ENCODE assay signal across 39 mouse cellular contexts in the genomic region with DNA sequence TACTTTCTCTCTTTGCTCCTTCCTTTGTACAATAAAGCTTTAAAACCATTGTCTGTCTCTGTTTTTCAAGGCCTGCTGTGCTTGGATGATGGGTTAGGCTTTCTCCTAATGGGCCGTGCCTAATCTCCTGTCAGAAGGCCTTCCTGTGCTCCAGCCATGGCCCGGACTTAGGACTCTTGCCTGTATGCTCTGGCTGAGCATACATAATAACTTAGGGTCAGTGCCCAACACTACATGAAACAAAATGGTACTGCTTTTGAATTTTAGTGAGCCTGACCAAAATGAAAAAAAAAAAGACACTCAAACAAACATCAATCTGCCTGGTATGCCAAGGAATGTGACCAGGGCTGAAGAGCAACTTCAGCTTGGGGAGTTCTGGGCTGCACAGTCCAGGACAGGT. TPM values are rescaled to one million over a fixed set of nuclear protein-coding genes. Genes with fewer than 3 reads are reported as not detected.
"Had no signal": no experiment of that assay in that cellular context is flagged by ENCODE, and none has a peak within 500 bp of the region (broad histone marks: within the 10 kb centered on the region; RNA-seq: fewer than 3 reads in every experiment).

No protein-coding gene starts in this region.

- H3K36me3 ChIP-seq: heart, embryonic 12.5 days; hindbrain, embryonic 13.5 days; hindbrain, embryonic 15.5 days; kidney, embryonic 15.5 days; limb, embryonic 10.5 days; limb, embryonic 12.5 days; liver, embryonic 12.5 days had no signal

- H3K4me3 ChIP-seq: heart, embryonic 12.5 days; hindbrain, embryonic 13.5 days; hindbrain, embryonic 15.5 days; kidney, embryonic 15.5 days; left cerebral cortex, adult 2 months; limb, embryonic 10.5 days; limb, embryonic 12.5 days; liver, embryonic 12.5 days had no signal

- DNase-seq: gastrocnemius, postnatal 14 days; gastrocnemius, postnatal 36 days; heart, adult 18-20 months; heart, postnatal 10 days; heart, postnatal 36 days; kidney, adult 11 months; kidney, adult 2 months; kidney, adult 9 months; kidney, postnatal 14 days; kidney, postnatal 36 days; layer of hippocampus, adult 9-11 months; layer of hippocampus, postnatal 36 days; liver had no signal

- H3K9me3 ChIP-seq: heart, embryonic 12.5 days; hindbrain, embryonic 13.5 days; hindbrain, embryonic 15.5 days; kidney, embryonic 15.5 days; limb, embryonic 10.5 days; limb, embryonic 12.5 days; liver, embryonic 12.5 days had no signal

- ATAC-seq: hindbrain, postnatal 0 days; intestine, embryonic 16.5 days; liver, embryonic 12.5 days had no signal

- H3K27ac ChIP-seq: hindbrain, embryonic 13.5 days; hindbrain, embryonic 15.5 days; hindbrain, postnatal 0 days; kidney, embryonic 15.5 days; kidney, postnatal 0 days; left cerebral cortex, adult 2 months; limb, embryonic 10.5 days; limb, embryonic 12.5 days; liver, embryonic 12.5 days; liver, embryonic 14.5 days had no signal

- H3K9ac ChIP-seq: heart, embryonic 12.5 days; hindbrain, embryonic 13.5 days; hindbrain, embryonic 15.5 days; kidney, embryonic 15.5 days; limb, embryonic 12.5 days; liver, embryonic 12.5 days; liver, embryonic 14.5 days had no signal

- H3K4me1 ChIP-seq: heart, embryonic 12.5 days; hindbrain, embryonic 13.5 days; hindbrain, embryonic 15.5 days; kidney, embryonic 15.5 days; limb, embryonic 10.5 days; limb, embryonic 12.5 days; liver, embryonic 12.5 days had no signal

- H3K4me2 ChIP-seq: heart, embryonic 12.5 days; hindbrain, embryonic 13.5 days; hindbrain, embryonic 15.5 days; kidney, embryonic 15.5 days; limb, embryonic 12.5 days; liver, embryonic 12.5 days had no signal

- H3K27me3 ChIP-seq: heart, embryonic 12.5 days; hindbrain, embryonic 13.5 days; hindbrain, embryonic 15.5 days; kidney, embryonic 15.5 days; limb, embryonic 12.5 days; liver, embryonic 12.5 days had no signal

RNA-seq across cellular contexts. Expression of a gene that starts 5.5 kb away (rescaled TPM):
- total RNA-seq: gastrocnemius, postnatal 14 days; gastrocnemius, postnatal 36 days; heart, adult 18-20 months; heart, postnatal 10 days; heart, postnatal 36 days; hematopoietic stem cell, adult 5-6 weeks; hindbrain, postnatal 0 days; layer of hippocampus, postnatal 14 days; layer of hippocampus, postnatal 36 days; left cerebral cortex, postnatal 14 days; left cerebral cortex, postnatal 36 days had no signal
- polyA plus RNA-seq: heart, embryonic 14.5 days; hindbrain, embryonic 11.5 days; hindbrain, embryonic 13.5 days; hindbrain, postnatal 0 days; intestine, embryonic 14.5 days; limb, embryonic 10.5 days; limb, embryonic 12.5 days; limb, embryonic 14.5 days had no signal

RNA-seq across cellular contexts. Expression of a gene that starts 7.7 kb away (rescaled TPM):
- total RNA-seq: gastrocnemius, postnatal 36 days; heart, adult 18-20 months; heart, postnatal 10 days; hematopoietic stem cell, adult 5-6 weeks; hindbrain, postnatal 0 days; layer of hippocampus, postnatal 14 days; layer of hippocampus, postnatal 36 days; left cerebral cortex, adult 2 months; left cerebral cortex, postnatal 14 days had no signal
- polyA plus RNA-seq: gonadal fat pad, adult 2 months; heart, embryonic 12.5 days; heart, embryonic 14.5 days; heart, embryonic 16.5 days; hindbrain, embryonic 11.5 days; hindbrain, embryonic 13.5 days; hindbrain, embryonic 15.5 days; hindbrain, postnatal 0 days; intestine, embryonic 14.5 days; intestine, embryonic 16.5 days; kidney, adult 2 months; kidney, embryonic 15.5 days; kidney, postnatal 0 days; large intestine, adult 2 months; limb, embryonic 10.5 days; limb, embryonic 12.5 days; limb, embryonic 14.5 days; liver, embryonic 12.5 days; liver, embryonic 16.5 days had no signal

RNA-seq across cellular contexts. Expression of a gene that starts 31.7 kb away (rescaled TPM):
- total RNA-seq: gastrocnemius, adult 8-10 months; gastrocnemius, postnatal 14 days; gastrocnemius, postnatal 36 days; heart, adult 18-20 months; heart, postnatal 10 days; heart, postnatal 36 days; hematopoietic stem cell, adult 5-6 weeks; hindbrain, postnatal 0 days; layer of hippocampus, adult 18-20 months; layer of hippocampus, postnatal 14 days; layer of hippocampus, postnatal 36 days; left cerebral cortex, adult 2 months; left cerebral cortex, postnatal 14 days; left cerebral cortex, postnatal 36 days had no signal
- polyA plus RNA-seq: heart, embryonic 12.5 days; heart, embryonic 14.5 days; heart, embryonic 16.5 days; hindbrain, embryonic 11.5 days; hindbrain, embryonic 13.5 days; hindbrain, embryonic 15.5 days; hindbrain, postnatal 0 days; intestine, embryonic 14.5 days; kidney, postnatal 0 days; limb, embryonic 10.5 days; limb, embryonic 12.5 days had no signal
